Mouse (Mus musculus): Measurements from ENCODE around the gene Osbp. TPM values are rescaled to one million over a fixed set of nuclear protein-coding genes. Genes with fewer than 3 reads are reported as not detected.
"Not testable (repeated sequence)": the region's sequence is repeated elsewhere in the genome, so short reads cannot be mapped to it uniquely, and the experiment has no call there.

Osbp gene
- polyA plus RNA-seq, 1 experiment from 2014 or later: 7.6 TPM

- H3K27ac ChIP-seq (ENCODE audit: low read depth, low read length): no peak overlapping the region
- no peaks in the 10 kb centered on the region for H3K4me1 ChIP-seq (ENCODE audit: control insufficient read depth, insufficient read depth, low read length)
- peaks cover 79% of the 10 kb centered on the region for H3K36me3 ChIP-seq (ENCODE audit: control insufficient read depth, insufficient read depth, low read length)
- H3K4me3 ChIP-seq (ENCODE audit: low read depth, low read length): no peak overlapping the region
- H3K9ac ChIP-seq (replicated peaks; ENCODE audit: low read depth, low read length): no peak overlapping the region
- no peaks in the 10 kb centered on the region for H3K9me3 ChIP-seq (ENCODE audit: control insufficient read depth, low read length)
- no peak overlapping the region for H3K4me2 ChIP-seq (ENCODE audit: low read depth, low read length)
- no peak for ATAC-seq (ENCODE audit: low read depth)
- WGBS: 90% methylated on average over 5 of the region's 5 CpGs
- H3K27me3 ChIP-seq (ENCODE audit: control insufficient read depth, insufficient read depth, low read length): no peaks in the 10 kb centered on the region
These were observed 11.6 kb downstream of the Osbp start for GRCm38 (mm10) chr19:11977363-11977762.

GRCm38 (mm10) chr19:11980471-11980870, 14.7 kb downstream of the Osbp start:
- Histone ChIP-seq H3K4me3 (ENCODE audit: low read depth, low read length) (no peak overlapping the region), H3K9ac (replicated peaks; ENCODE audit: low read depth, low read length) (no peak overlapping the region), H3K27me3 (ENCODE audit: control insufficient read depth, insufficient read depth, low read length) (no peaks in the 10 kb centered on the region), H3K27ac (ENCODE audit: low read depth, low read length) (no peak overlapping the region), H3K4me1 (ENCODE audit: control insufficient read depth, insufficient read depth, low read length) (no peaks in the 10 kb centered on the region), H3K4me2 (ENCODE audit: low read depth, low read length) (no peak overlapping the region), H3K9me3 (ENCODE audit: control insufficient read depth, low read length) (no peaks in the 10 kb centered on the region), H3K36me3 (ENCODE audit: control insufficient read depth, insufficient read depth, low read length) (peaks cover 64% of the 10 kb centered on the region)
- ATAC-seq (ENCODE audit: low read depth): no peak
- 93% methylated on average over 4 of the region's 4 CpGs for WGBS

GRCm38 (mm10) chr19:11984614-11985013, 18.9 kb downstream of the Osbp start:
- H3K27ac ChIP-seq (ENCODE audit: low read depth, low read length); H3K9ac ChIP-seq (replicated peaks; ENCODE audit: low read depth, low read length); H3K4me3 ChIP-seq (ENCODE audit: low read depth, low read length); H3K9me3 ChIP-seq (ENCODE audit: control insufficient read depth, low read length); H3K4me1 ChIP-seq (ENCODE audit: control insufficient read depth, insufficient read depth, low read length); H3K27me3 ChIP-seq (ENCODE audit: control insufficient read depth, insufficient read depth, low read length); H3K4me2 ChIP-seq (ENCODE audit: low read depth, low read length); ATAC-seq (ENCODE audit: low read depth): not testable (repeated sequence)
- peaks cover 75% of the 10 kb centered on the region for H3K36me3 ChIP-seq (ENCODE audit: control insufficient read depth, insufficient read depth, low read length)
- WGBS: 85% methylated on average over 5 of the region's 5 CpGs

- Histone ChIP-seq H3K27ac (ENCODE audit: low read depth, low read length) (no peak overlapping the region), H3K36me3 (ENCODE audit: control insufficient read depth, insufficient read depth, low read length) (peaks cover 76% of the 10 kb centered on the region), H3K4me3 (ENCODE audit: low read depth, low read length) (no peak overlapping the region), H3K9ac (replicated peaks; ENCODE audit: low read depth, low read length) (no peak overlapping the region), H3K27me3 (ENCODE audit: control insufficient read depth, insufficient read depth, low read length) (no peaks in the 10 kb centered on the region), H3K4me2 (ENCODE audit: low read depth, low read length) (no peak overlapping the region), H3K4me1 (ENCODE audit: control insufficient read depth, insufficient read depth, low read length) (no peaks in the 10 kb centered on the region), H3K9me3 (ENCODE audit: control insufficient read depth, low read length) (no peaks in the 10 kb centered on the region)
- no peak for ATAC-seq (ENCODE audit: low read depth)
- WGBS: 90% methylated on average over 3 of the region's 3 CpGs
These were observed 22.1 kb downstream of the Osbp start for GRCm38 (mm10) chr19:11987841-11988240.

GRCm38 (mm10) chr19:11989334-11989733, 23.6 kb downstream of the Osbp start:
- 96% methylated on average over 7 of the region's 7 CpGs for WGBS
- ATAC-seq (ENCODE audit: low read depth): no peak
- Histone ChIP-seq H3K9ac (replicated peaks; ENCODE audit: low read depth, low read length) (no peak overlapping the region), H3K4me2 (ENCODE audit: low read depth, low read length) (no peak overlapping the region), H3K9me3 (ENCODE audit: control insufficient read depth, low read length) (no peaks in the 10 kb centered on the region), H3K4me3 (ENCODE audit: low read depth, low read length) (no peak overlapping the region), H3K36me3 (ENCODE audit: control insufficient read depth, insufficient read depth, low read length) (peaks cover 75% of the 10 kb centered on the region), H3K27me3 (ENCODE audit: control insufficient read depth, insufficient read depth, low read length) (no peaks in the 10 kb centered on the region), H3K4me1 (ENCODE audit: control insufficient read depth, insufficient read depth, low read length) (no peaks in the 10 kb centered on the region), H3K27ac (ENCODE audit: low read depth, low read length) (no peak overlapping the region)

GRCm38 (mm10) chr19:11992034-11992433, 26.3 kb downstream of the Osbp start:
- Histone ChIP-seq H3K4me2 (ENCODE audit: low read depth, low read length) (no peak overlapping the region), H3K9ac (replicated peaks; ENCODE audit: low read depth, low read length) (no peak overlapping the region), H3K4me3 (ENCODE audit: low read depth, low read length) (no peak overlapping the region), H3K27ac (ENCODE audit: low read depth, low read length) (no peak overlapping the region), H3K27me3 (ENCODE audit: control insufficient read depth, insufficient read depth, low read length) (no peaks in the 10 kb centered on the region), H3K4me1 (ENCODE audit: control insufficient read depth, insufficient read depth, low read length) (no peaks in the 10 kb centered on the region), H3K36me3 (ENCODE audit: control insufficient read depth, insufficient read depth, low read length) (peaks cover 59% of the 10 kb centered on the region), H3K9me3 (ENCODE audit: control insufficient read depth, low read length) (no peaks in the 10 kb centered on the region)
- no peak for ATAC-seq (ENCODE audit: low read depth)
- WGBS: 96% methylated on average over 9 of the region's 9 CpGs

- H3K4me1 ChIP-seq (ENCODE audit: control insufficient read depth, insufficient read depth, low read length): no peaks in the 10 kb centered on the region
- no peak overlapping the region for H3K9ac ChIP-seq (replicated peaks; ENCODE audit: low read depth, low read length)
- 93% methylated on average over 10 of the region's 10 CpGs for WGBS
- H3K36me3 ChIP-seq (ENCODE audit: control insufficient read depth, insufficient read depth, low read length): peaks cover 56% of the 10 kb centered on the region
- no peak for ATAC-seq (ENCODE audit: low read depth)
- H3K27ac ChIP-seq (ENCODE audit: low read depth, low read length): no peak overlapping the region
- no peaks in the 10 kb centered on the region for H3K9me3 ChIP-seq (ENCODE audit: control insufficient read depth, low read length)
- H3K4me2 ChIP-seq (ENCODE audit: low read depth, low read length): no peak overlapping the region
- H3K27me3 ChIP-seq (ENCODE audit: control insufficient read depth, insufficient read depth, low read length): no peaks in the 10 kb centered on the region
- H3K4me3 ChIP-seq (ENCODE audit: low read depth, low read length): no peak overlapping the region
These were observed 26.8 kb downstream of the Osbp start for GRCm38 (mm10) chr19:11992441-11993029.

- Histone ChIP-seq H3K4me2 (ENCODE audit: low read depth, low read length) (no peak overlapping the region), H3K4me3 (ENCODE audit: low read depth, low read length) (no peak overlapping the region), H3K36me3 (ENCODE audit: control insufficient read depth, insufficient read depth, low read length) (peaks cover 34% of the 10 kb centered on the region), H3K27ac (ENCODE audit: low read depth, low read length) (no peak overlapping the region), H3K9ac (replicated peaks; ENCODE audit: low read depth, low read length) (no peak overlapping the region), H3K9me3 (ENCODE audit: control insufficient read depth, low read length) (no peaks in the 10 kb centered on the region), H3K27me3 (ENCODE audit: control insufficient read depth, insufficient read depth, low read length) (no peaks in the 10 kb centered on the region), H3K4me1 (ENCODE audit: control insufficient read depth, insufficient read depth, low read length) (no peaks in the 10 kb centered on the region)
- no peak for ATAC-seq (ENCODE audit: low read depth)
- 96% methylated on average over 6 of the region's 6 CpGs for WGBS
These were observed 29.1 kb downstream of the Osbp start for GRCm38 (mm10) chr19:11994703-11995431.

- peak; percentile 9; the same call in 1 of the 2 replicates for ATAC-seq (ENCODE audit: low read depth)
- H3K4me2 ChIP-seq (ENCODE audit: low read depth, low read length): no peak overlapping the region
- H3K27ac ChIP-seq (ENCODE audit: low read depth, low read length): no peak overlapping the region
- 71% methylated on average over 2 of the region's 2 CpGs for WGBS
- H3K4me1 ChIP-seq (ENCODE audit: control insufficient read depth, insufficient read depth, low read length): no peaks in the 10 kb centered on the region
- no peak overlapping the region for H3K4me3 ChIP-seq (ENCODE audit: low read depth, low read length)
- no peaks in the 10 kb centered on the region for H3K9me3 ChIP-seq (ENCODE audit: control insufficient read depth, low read length)
- no peaks in the 10 kb centered on the region for H3K27me3 ChIP-seq (ENCODE audit: control insufficient read depth, insufficient read depth, low read length)
- peaks cover 27% of the 10 kb centered on the region for H3K36me3 ChIP-seq (ENCODE audit: control insufficient read depth, insufficient read depth, low read length)
- H3K9ac ChIP-seq (replicated peaks; ENCODE audit: low read depth, low read length): no peak overlapping the region
These were observed 30.1 kb downstream of the Osbp start for GRCm38 (mm10) chr19:11995722-11996448.
